Mouse (Mus musculus): ENCODE measurements at regions not wholly inside any gene's neighbourhood (a gene's known extent, or its start where the extent isn't known, plus 50 kb on each side); places are given as distances from the start of the nearest gene placed in this dataset.
"Not testable (repeated sequence)": the region's sequence is repeated elsewhere in the genome, so short reads cannot be mapped to it uniquely, and the experiment has no call there.

GRCm38 (mm10) chr8:103561606-103562005 lies 539.8 kb upstream of the Cdh5 start:
- DNase-seq (ENCODE audit: low spot score in 2 of 2) = no peak
- intact Hi-C loops (cut with DNase I) = no loop called here

- intact Hi-C loops (cut with DNase I) = no loop called here
These were observed 530.5 kb upstream of the Cdh5 start for GRCm38 (mm10) chr8:103570864-103571425.

GRCm38 (mm10) chr8:103577147-103577546 lies 524.3 kb upstream of the Cdh5 start:
- intact Hi-C loops (cut with DNase I) = no loop called here
- no peak for DNase-seq (ENCODE audit: low spot score in 2 of 2)

More at GRCm38 (mm10) chr8:103570864-103571425, 530.5 kb upstream of the Cdh5 start:
- no peak for DNase-seq (ENCODE audit: low spot score in 2 of 2)

GRCm38 (mm10) chr8:103578006-103578405 lies 523.4 kb upstream of the Cdh5 start:
- intact Hi-C loops (cut with DNase I) = no loop called here
- no peak for DNase-seq (ENCODE audit: low spot score in 2 of 2)

- intact Hi-C loops (cut with DNase I) = no loop called here
- peak in 1 of 2 experiments; percentile 69 for DNase-seq (ENCODE audit: low spot score in 2 of 2)
These were observed 493.1 kb upstream of the Cdh5 start for GRCm38 (mm10) chr8:103608291-103608690.

- DNase-seq (ENCODE audit: low spot score in 2 of 2) = peak; percentile 59 to 80
- intact Hi-C loops (cut with DNase I) = no loop called here
These were observed 477.5 kb upstream of the Cdh5 start for GRCm38 (mm10) chr8:103623781-103624434.

- intact Hi-C loops (cut with DNase I) = no loop called here
- no peak for DNase-seq (ENCODE audit: low spot score in 2 of 2)
These were observed 476.1 kb upstream of the Cdh5 start for GRCm38 (mm10) chr8:103625166-103625890.

- intact Hi-C loops (cut with DNase I) = no loop called here
- no peak for DNase-seq (ENCODE audit: low spot score in 2 of 2)
These were observed 475.0 kb upstream of the Cdh5 start for GRCm38 (mm10) chr8:103626446-103626845.

GRCm38 (mm10) chr8:103632543-103632942 lies 468.9 kb upstream of the Cdh5 start:
- intact Hi-C loops (cut with DNase I) = no loop called here
- no peak for DNase-seq (ENCODE audit: low spot score in 2 of 2)

GRCm38 (mm10) chr8:103634951-103635350 lies 466.5 kb upstream of the Cdh5 start:
- no peak for DNase-seq (ENCODE audit: low spot score in 2 of 2)
- intact Hi-C loops (cut with DNase I) = no loop called here

- DNase-seq (ENCODE audit: low spot score in 2 of 2) = no peak
- intact Hi-C loops (cut with DNase I) = no loop called here
These were observed 457.8 kb upstream of the Cdh5 start for GRCm38 (mm10) chr8:103643621-103644020.

- DNase-seq (ENCODE audit: low spot score in 2 of 2) = peak; percentile 53 to 78
- intact Hi-C loops (cut with DNase I) = no loop called here
These were observed 457.3 kb upstream of the Cdh5 start for GRCm38 (mm10) chr8:103644106-103644505.

GRCm38 (mm10) chr8:103644845-103645244 lies 456.6 kb upstream of the Cdh5 start:
- peak; percentile 10 to 56 for DNase-seq (ENCODE audit: low spot score in 2 of 2)
- intact Hi-C loops (cut with DNase I) = no loop called here

GRCm38 (mm10) chr8:103664796-103665195 lies 436.6 kb upstream of the Cdh5 start:
- DNase-seq (ENCODE audit: low spot score in 2 of 2) = no peak
- intact Hi-C loops (cut with DNase I) = no loop called here

- intact Hi-C loops (cut with DNase I); DNase-seq (ENCODE audit: low spot score in 2 of 2): not testable (repeated sequence)
These were observed 415.2 kb upstream of the Cdh5 start for GRCm38 (mm10) chr8:103686233-103686632.

GRCm38 (mm10) chr8:103690438-103690837 lies 411.0 kb upstream of the Cdh5 start:
- intact Hi-C loops (cut with DNase I) = no loop called here
- DNase-seq (ENCODE audit: low spot score in 2 of 2) = no peak

GRCm38 (mm10) chr8:103693531-103693930 lies 407.9 kb upstream of the Cdh5 start:
- intact Hi-C loops (cut with DNase I) = no loop called here
- DNase-seq (ENCODE audit: low spot score in 2 of 2) = no peak

GRCm38 (mm10) chr8:103694331-103694891 lies 407.0 kb upstream of the Cdh5 start:
- DNase-seq (ENCODE audit: low spot score in 2 of 2) = no peak
- intact Hi-C loops (cut with DNase I) = no loop called here

GRCm38 (mm10) chr8:103699016-103699520 lies 402.4 kb upstream of the Cdh5 start:
- DNase-seq (ENCODE audit: low spot score in 2 of 2) = no peak
- intact Hi-C loops (cut with DNase I) = no loop called here

- DNase-seq (ENCODE audit: low spot score in 2 of 2) = no peak
- intact Hi-C loops (cut with DNase I) = no loop called here
These were observed 399.2 kb upstream of the Cdh5 start for GRCm38 (mm10) chr8:103702236-103702635.
